Mouse (Mus musculus) MEL (cell line): ENCODE results near the gene Nacc2.

ENCODE experiments used
- CTCF ChIP-seq, 3 experiments: IDR thresholded peaks in 2 of 3; conservative IDR thresholded peaks in 1 of 3; 2 replicates each; pipeline ENCODE4 v1.5.1; 2011 to 2012; ENCODE audit warnings: low read length in 3 of 3, low read depth in 2 of 3, mild to moderate bottlenecking in 2 of 3, improper control_type of control experiment in 1 of 3, inconsistent platforms in 1 of 3, mixed read lengths in 1 of 3, moderate library complexity in 1 of 3; ENCODE audit not compliant: control insufficient read depth in 1 of 3, insufficient read depth in 1 of 3, poor library complexity in 1 of 3, severe bottlenecking in 1 of 3
- ZC3H11A ChIP-seq: IDR thresholded peaks from 2 replicates; pipeline ENCODE4 v1.6.1; 2012; ENCODE audit warnings: low read depth, mild to moderate bottlenecking, inconsistent platforms, low read length, improper control_type of control experiment

- TF ChIP-seq ZC3H11A (no peak), CTCF (IDR thresholded peaks at IDR 0.05 in 2 of 3, conservative IDR thresholded peaks at IDR 0.05 in 1 of 3; ENCODE audit: control insufficient read depth in 1 of 3, insufficient read depth in 1 of 3, low read depth in 2 of 3, low read length in 3 of 3, poor library complexity in 1 of 3, severe bottlenecking in 1 of 3) (no peak)
Observed at GRCm38 (mm10) chr2:26118584-26119309, 4.3 kb downstream of the Nacc2 start.
